Mouse (Mus musculus) midbrain, embryonic 11.5 days (tissue): ENCODE measurements around the gene Robo1. TPM values are rescaled to one million over a fixed set of nuclear protein-coding genes. Genes with fewer than 3 reads are reported as not detected.
A peak's percentile ranks its signal among the peaks of the same experiment; 100 is the strongest.

Source experiments
- ATAC-seq: fragments of 200-750 bp; cut with Nextera tagmentation; 2 replicates; pipeline ENCODE4 v1.8.0; 2017; ENCODE audit warnings: moderate TSS enrichment, moderate library complexity; ENCODE audit not compliant: low FRiP score
- DNase-seq: peaks from one replicate; pipeline ENCODE4 v3.0.0; 2015; ENCODE audit warnings: low spot score; ENCODE audit errors: missing footprints
- H3K27ac ChIP-seq: fragments of 300-500 bp; sonication (generic); 2 replicates; pipeline ENCODE4 v1.5.1; 2014; ENCODE audit warnings: low read depth, low read length
- H3K27me3 ChIP-seq: fragments of 300-500 bp; sonication (generic); 2 replicates; pipeline ENCODE4 v1.6.1; 2014; ENCODE audit warnings: mild to moderate bottlenecking, low read length, moderate library complexity, mixed read lengths; ENCODE audit not compliant: control insufficient read depth, insufficient read depth
- H3K36me3 ChIP-seq: fragments of 300-500 bp; sonication (generic); 2 replicates; pipeline ENCODE4 v1.6.1; 2014; ENCODE audit warnings: mild to moderate bottlenecking, low read length, moderate library complexity, mixed read lengths; ENCODE audit not compliant: control insufficient read depth, insufficient read depth
- H3K4me1 ChIP-seq: fragments of 300-500 bp; sonication (generic); 2 replicates; pipeline ENCODE4 v1.6.1; 2014; ENCODE audit warnings: low read length; ENCODE audit not compliant: control insufficient read depth, insufficient read depth
- H3K4me2 ChIP-seq: fragments of 300-500 bp; sonication (generic); 2 replicates; pipeline ENCODE4 v1.6.1; 2014; ENCODE audit warnings: mild to moderate bottlenecking, moderate library complexity
- H3K4me3 ChIP-seq: fragments of 300-500 bp; sonication (generic); 2 replicates; pipeline ENCODE4 v1.5.1; 2014; ENCODE audit warnings: low read depth, low read length
- H3K9ac ChIP-seq: fragments of 300-500 bp; sonication (generic); 2 replicates; pipeline ENCODE4 v1.6.1; 2014; ENCODE audit warnings: low read length
- H3K9me3 ChIP-seq: fragments of 300-500 bp; sonication (generic); 2 replicates; pipeline ENCODE4 v1.6.1; 2016; ENCODE audit warnings: low read length; ENCODE audit not compliant: control insufficient read depth
- WGBS: fragments of 180-500 bp; shearing (Covaris S2); extraction: QIAGEN DNeasy Blood & Tissue Kit; methylation state at CpG from one replicate; pipeline ENCODE4 v1.1.7; 2014; 5-methylcytosine and 5-hydroxymethylcytosine counted together
- polyA plus RNA-seq: library from polyadenylated mRNA; unstranded; fragments of >200 nt; fragmentation: Nextera tagmentation; extraction: Ambion mirVana; gene quantifications from 2 replicates; pipeline ENCODE4 v1.2.1, GENCODE M21; 2014

The Robo1 gene
- polyA plus RNA-seq, 1 experiment from 2014 or later, result 44.4 TPM

DNA sequence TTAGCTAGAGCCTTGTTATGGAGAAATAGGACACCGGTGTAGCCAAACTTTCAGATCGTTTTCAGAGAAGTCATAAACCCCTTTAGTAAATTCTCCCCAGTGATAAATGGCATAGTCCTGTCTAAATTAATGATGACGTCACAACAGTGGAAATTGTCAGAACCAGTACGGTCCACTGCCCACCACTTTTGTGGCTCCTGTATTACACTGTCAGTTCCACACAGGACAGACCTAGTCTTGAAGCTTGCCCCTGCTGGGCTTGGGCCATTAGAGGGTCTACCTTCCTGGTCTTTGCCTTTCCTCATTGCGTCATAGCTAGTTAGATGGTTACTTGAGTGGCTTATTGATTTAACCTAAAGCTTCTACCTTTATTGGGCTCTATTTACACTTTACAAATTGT is 369.1 kb downstream of the Robo1 start:
- Histone ChIP-seq H3K9me3 (no peaks in the 10 kb centered on the region), H3K27me3 (no peaks in the 10 kb centered on the region), H3K36me3 (no peaks in the 10 kb centered on the region), H3K4me3 (no peak overlapping the region), H3K27ac (no peak overlapping the region), H3K4me1 (peaks cover 28% of the 10 kb centered on the region), H3K4me2 (no peak overlapping the region), H3K9ac (no peak overlapping the region)
- ATAC-seq (peak; percentile 30; the same call in 1 of the 2 replicates), DNase-seq (no peak)
- WGBS, result 74% methylated on average over 5 of the region's 5 CpGs

DNA sequence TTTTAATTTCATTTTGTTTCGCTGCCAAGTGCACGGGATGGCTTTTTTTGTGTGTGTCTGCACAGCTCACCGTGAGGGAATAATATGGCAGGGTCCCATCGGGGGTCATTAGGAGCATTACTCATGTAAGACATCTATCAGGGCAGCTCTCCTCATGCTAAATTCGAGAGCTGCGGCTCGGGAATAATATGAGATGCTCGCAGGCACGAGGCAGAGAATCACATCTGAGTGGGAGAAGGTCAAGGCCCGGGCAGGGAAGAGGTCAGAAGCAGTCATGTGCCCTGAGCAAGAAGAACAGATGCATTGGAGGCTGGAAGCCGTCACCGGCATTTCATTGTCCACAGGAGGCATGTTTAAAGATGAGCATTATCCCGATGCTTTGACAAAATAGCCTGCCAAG is 370.3 kb downstream of the Robo1 start:
- no peaks in the 10 kb centered on the region for H3K36me3 ChIP-seq
- H3K9ac ChIP-seq, result no peak overlapping the region
- no peak overlapping the region for H3K4me3 ChIP-seq
- WGBS, result 18% methylated on average over 13 of the region's 13 CpGs
- peaks cover 28% of the 10 kb centered on the region for H3K4me1 ChIP-seq
- peak; percentile 66 for ATAC-seq
- H3K27ac ChIP-seq, result peak overlapping the region; percentile 53
- DNase-seq, result no peak
- H3K9me3 ChIP-seq, result no peaks in the 10 kb centered on the region
- no peaks in the 10 kb centered on the region for H3K27me3 ChIP-seq
- peak overlapping the region; percentile 20 for H3K4me2 ChIP-seq

DNA sequence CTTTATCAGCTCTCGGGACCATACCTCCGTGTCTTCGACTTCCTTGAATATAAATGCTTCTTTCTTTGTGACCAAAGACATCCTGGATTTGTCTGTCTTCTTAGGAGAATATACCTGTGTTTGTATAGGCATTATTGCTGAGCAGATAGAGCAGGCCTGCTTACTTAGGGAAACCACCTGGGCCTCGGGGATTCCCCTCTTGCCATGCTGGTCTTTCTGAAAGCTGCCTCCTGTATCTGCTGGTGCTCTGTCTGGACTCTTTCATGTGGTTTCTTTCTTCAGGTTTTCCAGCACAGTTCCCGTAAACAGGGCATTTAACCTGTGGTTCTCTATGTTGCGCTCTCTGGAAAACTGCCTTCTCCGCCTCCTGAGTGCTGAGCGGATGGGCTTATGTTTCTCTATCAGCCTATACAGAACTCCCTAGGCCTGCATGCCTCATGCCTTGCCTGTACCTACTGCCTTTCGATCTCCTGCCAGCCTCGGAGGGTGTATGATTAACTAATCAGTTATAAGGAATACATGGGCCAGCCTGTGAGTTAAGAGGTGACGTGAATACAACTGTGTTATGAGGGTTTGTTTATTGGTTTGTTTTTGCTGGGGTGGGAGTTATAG is 370.9 kb downstream of the Robo1 start:
- no peaks in the 10 kb centered on the region for H3K27me3 ChIP-seq
- peak overlapping the region; percentile 20; the same call in 1 of the 2 replicates for H3K4me2 ChIP-seq
- no peaks in the 10 kb centered on the region for H3K9me3 ChIP-seq

DNA sequence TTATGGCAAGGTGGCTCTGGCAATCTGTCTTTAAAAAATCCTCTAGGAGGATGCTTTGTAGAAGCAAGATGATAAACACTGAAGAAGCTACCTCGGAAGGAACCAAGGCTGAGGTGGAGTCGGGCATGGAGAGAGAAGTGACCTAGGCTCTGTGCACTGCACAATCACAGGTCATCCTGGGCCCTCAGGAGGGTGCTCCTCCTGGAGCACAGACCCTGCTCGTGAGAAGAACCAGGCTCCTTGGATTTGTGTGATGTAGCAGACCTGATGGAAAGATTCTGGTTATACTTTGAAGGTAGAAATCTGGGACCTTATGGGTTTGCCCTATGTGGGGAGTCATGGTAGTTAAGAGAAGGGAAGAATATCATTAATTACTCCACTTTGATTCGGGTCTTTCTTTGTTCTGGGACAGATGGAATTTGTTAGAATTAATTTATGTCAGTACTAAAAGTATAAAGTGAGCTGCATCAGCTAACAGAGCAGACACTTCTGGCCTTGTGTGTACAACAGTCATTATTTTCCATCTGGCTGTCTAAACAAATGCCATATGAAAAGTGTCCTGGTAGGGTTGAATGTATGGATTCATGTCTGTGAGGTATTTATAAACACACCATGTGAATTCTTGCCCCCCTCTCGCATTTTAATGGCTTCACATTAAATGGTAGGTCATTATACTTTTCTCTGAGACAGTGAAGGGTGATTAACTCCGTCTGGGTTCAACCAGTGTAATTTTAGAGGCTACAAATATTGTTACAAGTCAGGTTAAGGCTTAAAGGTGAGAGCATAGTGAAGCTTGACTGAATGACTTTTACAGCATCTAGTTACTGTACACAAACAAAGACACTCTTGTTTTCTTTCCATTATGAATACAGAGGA is 377.7 kb downstream of the Robo1 start:
- WGBS, result 79% methylated on average over 6 of the region's 6 CpGs
- ATAC-seq (no peak), DNase-seq (no peak)
- Histone ChIP-seq H3K9me3 (no peaks in the 10 kb centered on the region), H3K27me3 (no peaks in the 10 kb centered on the region), H3K9ac (no peak overlapping the region), H3K4me2 (no peak overlapping the region), H3K27ac (no peak overlapping the region), H3K36me3 (no peaks in the 10 kb centered on the region), H3K4me1 (peaks cover 16% of the 10 kb centered on the region), H3K4me3 (no peak overlapping the region)

More for the DNA sequence above, 370.9 kb downstream of the Robo1 start:
- Histone ChIP-seq H3K27ac (peak overlapping the region; percentile 53), H3K4me1 (peaks cover 28% of the 10 kb centered on the region), H3K36me3 (no peaks in the 10 kb centered on the region), H3K4me3 (no peak overlapping the region), H3K9ac (no peak overlapping the region)
- ATAC-seq, result no peak; the same call in 1 of the 2 replicates
- no peak for DNase-seq
- WGBS, result 61% methylated on average over 11 of the region's 11 CpGs

DNA sequence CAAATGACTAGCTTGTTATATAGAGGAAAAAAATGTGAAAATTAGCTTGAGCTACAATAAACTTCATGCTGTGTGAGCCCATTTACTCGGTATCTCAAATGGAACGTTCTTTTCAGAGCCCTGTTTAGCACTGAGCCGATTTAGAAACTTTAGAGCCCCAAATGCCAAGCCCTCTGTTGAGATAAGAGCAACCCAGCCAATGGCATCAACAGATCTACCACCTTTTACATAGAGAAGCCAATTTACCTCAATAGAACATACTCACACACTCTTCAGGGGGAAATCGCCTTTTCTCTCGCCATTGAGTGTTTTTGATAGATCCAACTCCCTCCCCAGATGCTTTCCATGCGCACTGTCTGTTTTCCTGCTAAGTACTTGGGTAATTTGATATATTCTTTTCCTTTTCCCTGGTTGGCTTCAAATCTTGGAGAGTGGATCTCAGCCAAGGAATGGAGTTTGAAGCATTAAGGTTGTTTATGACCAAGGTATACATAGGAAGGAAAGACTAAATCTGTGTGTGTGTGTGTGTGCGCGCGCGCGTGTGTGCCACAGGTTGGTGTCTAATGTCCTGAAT is 378.5 kb downstream of the Robo1 start:
- Histone ChIP-seq H3K27ac (no peak overlapping the region), H3K4me3 (no peak overlapping the region), H3K27me3 (no peaks in the 10 kb centered on the region), H3K4me1 (peaks cover 12% of the 10 kb centered on the region), H3K36me3 (no peaks in the 10 kb centered on the region), H3K9ac (no peak overlapping the region), H3K9me3 (no peaks in the 10 kb centered on the region), H3K4me2 (no peak overlapping the region)
- ATAC-seq (no peak), DNase-seq (no peak)
- WGBS, result 84% methylated on average over 11 of the region's 11 CpGs

DNA sequence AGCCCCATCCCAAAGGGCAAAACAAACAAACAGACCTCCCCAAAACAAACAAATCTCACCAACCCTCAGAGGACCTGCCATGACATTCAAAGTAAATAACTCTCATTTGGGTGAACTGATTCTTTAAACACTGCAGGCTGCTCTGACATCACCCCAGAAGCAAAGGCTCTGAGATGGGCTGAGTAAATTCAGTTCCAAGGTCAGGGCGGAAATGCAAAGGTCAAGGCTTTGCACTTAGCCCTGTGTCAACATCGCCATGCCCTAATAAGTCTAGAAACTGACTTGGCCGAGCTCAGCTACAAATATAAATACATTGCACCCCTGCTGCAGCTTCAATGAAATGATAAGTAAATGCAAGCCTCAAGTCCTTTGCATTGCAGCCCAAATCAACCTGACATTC is 379.5 kb downstream of the Robo1 start:
- H3K27me3 ChIP-seq, result no peaks in the 10 kb centered on the region
- DNase-seq (no peak), ATAC-seq (0 out of 2 replicates have a peak, but pooled peaks have one; percentile 34)
- H3K4me2 ChIP-seq, result no peak overlapping the region
- no peaks in the 10 kb centered on the region for H3K36me3 ChIP-seq
- H3K27ac ChIP-seq, result no peak overlapping the region
- no peak overlapping the region for H3K4me3 ChIP-seq
- H3K9ac ChIP-seq, result no peak overlapping the region
- no peaks in the 10 kb centered on the region for H3K9me3 ChIP-seq
- H3K4me1 ChIP-seq, result peaks cover 18% of the 10 kb centered on the region
- 34% methylated on average over 3 of the region's 3 CpGs for WGBS

DNA sequence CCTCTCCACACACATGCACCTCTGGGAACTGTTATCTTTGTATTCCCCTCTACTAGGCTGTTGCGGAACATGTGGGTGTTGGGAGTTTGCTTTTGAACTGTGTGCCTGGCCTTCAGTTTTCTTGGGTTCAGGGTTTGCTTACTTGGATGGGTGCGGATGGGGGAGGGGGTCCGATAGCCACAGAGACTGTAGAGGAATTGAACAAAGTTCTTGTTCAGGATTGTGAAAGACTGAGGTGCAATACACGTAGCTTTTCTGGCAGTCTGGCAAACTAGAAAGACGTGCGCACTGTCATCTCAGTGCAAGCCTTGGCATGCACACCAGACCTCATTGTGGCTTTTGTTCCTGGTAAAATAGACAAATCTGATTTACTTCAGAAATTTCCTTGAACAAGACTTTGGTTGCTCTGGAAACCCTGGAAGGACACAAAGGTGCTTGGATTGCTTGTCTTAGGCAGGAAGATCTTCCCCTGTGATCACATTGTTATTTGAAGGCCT is 380.1 kb downstream of the Robo1 start:
- no peaks in the 10 kb centered on the region for H3K36me3 ChIP-seq
- no peaks in the 10 kb centered on the region for H3K27me3 ChIP-seq
- no peak overlapping the region for H3K27ac ChIP-seq
- H3K4me2 ChIP-seq, result no peak overlapping the region
- H3K9ac ChIP-seq, result no peak overlapping the region
- H3K4me1 ChIP-seq, result peaks cover 24% of the 10 kb centered on the region
- WGBS, result 67% methylated on average over 6 of the region's 6 CpGs
- no peaks in the 10 kb centered on the region for H3K9me3 ChIP-seq
- H3K4me3 ChIP-seq, result no peak overlapping the region
- no peak for ATAC-seq
- no peak for DNase-seq

DNA sequence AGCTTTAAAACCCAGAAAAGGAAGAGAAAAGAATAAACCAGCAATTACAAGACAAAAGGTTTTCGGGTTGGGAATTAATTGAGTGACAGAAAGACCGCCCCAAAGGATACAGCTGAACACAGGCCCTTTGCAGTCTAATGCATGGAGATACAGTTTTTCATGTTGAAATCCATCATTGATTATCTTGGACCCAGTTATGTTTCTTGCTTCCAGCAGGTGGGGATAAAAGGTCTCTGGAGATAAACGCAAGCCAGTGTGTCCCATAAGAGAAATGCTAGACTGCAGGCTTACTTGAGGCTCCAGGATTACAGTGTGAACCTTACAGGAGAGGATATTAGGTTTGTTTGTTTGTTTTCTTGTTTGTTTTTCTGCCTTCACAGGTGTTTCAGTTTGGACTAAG is 383.8 kb downstream of the Robo1 start:
- WGBS, result 35% methylated on average over 3 of the region's 3 CpGs
- Histone ChIP-seq H3K27ac (no peak overlapping the region), H3K4me3 (no peak overlapping the region), H3K4me2 (0 out of 2 replicates have a peak overlapping the region, but pooled peaks have one; percentile 13), H3K36me3 (no peaks in the 10 kb centered on the region), H3K9me3 (no peaks in the 10 kb centered on the region), H3K27me3 (no peaks in the 10 kb centered on the region), H3K9ac (no peak overlapping the region), H3K4me1 (peaks cover 33% of the 10 kb centered on the region)
- ATAC-seq, result 0 out of 2 replicates have a peak, but pooled peaks have one; percentile 2
- no peak for DNase-seq
